Mouse (Mus musculus) kidney, adult 10 weeks (tissue): ENCODE results near the gene Gm8271. TPM values are rescaled to one million over a fixed set of nuclear protein-coding genes. Genes with fewer than 3 reads are reported as not detected.

Experiments used
- polyA plus RNA-seq: library from polyadenylated mRNA; stranded (reverse); fragments of 350-450 nt; fragmentation: Illumina TruSeq; extraction: RNeasy Lipid Tissue Mini Kit (QIAGEN cat#74804); gene quantifications from one replicate; pipeline ENCODE4 v1.2.3, GENCODE M21; 2014; ENCODE audit warnings: low read depth, low replicate concordance

Gm8271 gene
- polyA plus RNA-seq = not detected

GRCm38 (mm10) chr14:5185493-5185892, at the start of gene Gm8271:
TSS of gene Gm8271 (plus strand) at chr14:5185793.

GRCm38 (mm10) chr14:5164235-5164634, 21.4 kb upstream of the Gm8271 start, which contains the start of gene Gm3317:
TSS of gene Gm3317 (plus strand) at chr14:5164535.

Other genes with a start within 250 kb of the Gm8271 start
- not detected for gene Gm8297, start 201.9 kb upstream of the Gm8271 start, polyA plus RNA-seq
- gene Gm3298, start 169.9 kb upstream of the Gm8271 start, polyA plus RNA-seq = not detected
- not detected for gene 4930555G01Rik, start 135.2 kb upstream of the Gm8271 start, polyA plus RNA-seq
- not detected for gene Gm8281, start 114.8 kb upstream of the Gm8271 start, polyA plus RNA-seq
- not detected for gene Gm8279, start 54.3 kb upstream of the Gm8271 start, polyA plus RNA-seq
- not detected for gene Gm3317, start 21.3 kb upstream of the Gm8271 start, polyA plus RNA-seq
- not detected for gene Gm3526, start 74.8 kb downstream of the Gm8271 start, polyA plus RNA-seq
- gene Gm3542, start 149.1 kb downstream of the Gm8271 start, polyA plus RNA-seq = not detected
- not detected for gene Gm3500, start 203.3 kb downstream of the Gm8271 start, polyA plus RNA-seq